Mouse (Mus musculus) bone marrow, adult 2 months (tissue): Measurements from ENCODE around the gene Gimap9.

Experiments used
- CTCF ChIP-seq: fragments of 200-500 bp; IDR thresholded peaks from 2 replicates; pipeline ENCODE4 v1.5.1; 2011; ENCODE audit warnings: low read length, control low read depth; ENCODE audit not compliant: control insufficient read depth, insufficient read depth
- POLR2A ChIP-seq: fragments of 200-500 bp; IDR thresholded peaks from 2 replicates; pipeline ENCODE4 v1.6.1; 2011; ENCODE audit warnings: low read depth, mild to moderate bottlenecking, control low read depth, low read length, borderline replicate concordance; ENCODE audit not compliant: control insufficient read depth

DNA sequence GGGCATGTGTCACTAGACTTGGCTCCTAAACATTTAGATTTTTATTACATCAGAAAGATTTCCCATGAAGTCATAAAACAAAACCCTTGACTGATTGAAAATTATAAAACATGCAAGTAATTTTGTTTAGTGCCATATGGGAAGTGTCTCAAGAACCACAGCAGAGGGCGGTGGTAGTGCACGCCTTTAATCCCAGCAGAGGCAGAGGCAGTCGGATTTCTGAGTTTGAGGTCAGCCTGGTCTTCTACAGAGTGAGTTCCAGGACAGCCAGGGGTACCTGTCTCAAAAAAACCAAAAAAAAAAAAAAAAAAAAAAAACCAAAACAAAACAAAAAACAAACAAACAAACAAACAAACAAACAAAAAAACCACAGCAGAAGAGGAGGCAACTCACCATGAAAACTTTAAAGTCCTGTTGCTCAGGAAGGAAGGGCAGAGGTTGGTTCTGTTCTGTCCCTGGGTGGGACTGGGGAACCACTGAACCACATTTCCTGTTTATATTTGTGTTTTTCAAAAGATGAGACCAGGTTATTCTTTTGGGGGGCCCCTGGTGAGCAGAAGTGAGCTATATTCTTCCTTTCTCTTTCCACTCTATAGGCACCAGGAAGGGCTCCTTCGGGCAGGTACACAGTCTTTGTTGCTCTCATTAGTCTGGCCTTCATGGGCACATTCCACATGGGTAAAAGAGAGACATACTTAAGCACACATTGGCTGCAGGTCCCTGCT, 21.1 kb downstream of the Gimap9 start:
- TF ChIP-seq POLR2A (no peak), CTCF (no peak)
